In genomic region chr13:94286195-94286594, GRCm38 (mm10) we compare ENCODE assay signal across 8 mouse cellular contexts. TPM values are rescaled to one million over a fixed set of nuclear protein-coding genes. Genes with fewer than 3 reads are reported as not detected.
DNase-seq lines count a peak whose midpoint lies in the region; ATAC-seq lines count a peak whose summit lies in the region.

No protein-coding gene starts in this region.

- peak overlapping the region; percentile 80 for H3K4me3 ChIP-seq in lung, embryonic 15.5 days
- H3K4me3 ChIP-seq in limb, embryonic 15.5 days: peak overlapping the region; percentile 99
- peak overlapping the region; percentile 94; the same call in 1 of the 2 replicates for H3K4me3 ChIP-seq in stomach, embryonic 14.5 days (ENCODE audit: low read depth, low read length)

- DNase-seq in CD4-positive, CD25-positive, alpha-beta regulatory T cell, adult 2 months (ENCODE audit: low read depth, low spot score): peak; percentile 7
- DNase-seq in lung, postnatal 14 days: no peak
- no peak for DNase-seq in thymus, postnatal 25 days
- no peak for DNase-seq in thymus, postnatal 14 days

- H3K27me3 ChIP-seq in lung, embryonic 15.5 days: no peaks in the 10 kb centered on the region
- no peaks in the 10 kb centered on the region for H3K27me3 ChIP-seq in limb, embryonic 15.5 days
- no peaks in the 10 kb centered on the region for H3K27me3 ChIP-seq in stomach, embryonic 14.5 days (ENCODE audit: control insufficient read depth, insufficient read depth, low read length)

- ATAC-seq in CD4-positive, CD25-positive, alpha-beta regulatory T cell, adult 4 months: no peak
- ATAC-seq in lung, embryonic 15.5 days (ENCODE audit: borderline replicate concordance, extremely low read depth, low FRiP score, low TSS enrichment): no peak
- no peak for ATAC-seq in limb, embryonic 15.5 days (ENCODE audit: insufficient number of reproducible peaks, low FRiP score, low TSS enrichment, low read depth)
- no peak for ATAC-seq in stomach, embryonic 14.5 days (ENCODE audit: insufficient number of reproducible peaks, insufficient read depth, low FRiP score, low read depth)

- no peak overlapping the region for H3K9ac ChIP-seq in lung, embryonic 15.5 days
- H3K9ac ChIP-seq in limb, embryonic 15.5 days: no peak overlapping the region
- no peak overlapping the region for H3K9ac ChIP-seq in stomach, embryonic 14.5 days (replicated peaks; ENCODE audit: low read depth, low read length)

- peak overlapping the region; percentile 86 for H3K4me2 ChIP-seq in lung, embryonic 15.5 days
- peak overlapping the region; percentile 71 for H3K4me2 ChIP-seq in limb, embryonic 15.5 days
- peak overlapping the region; percentile 82 for H3K4me2 ChIP-seq in stomach, embryonic 14.5 days (replicated peaks; ENCODE audit: low read depth, low read length)

- peak overlapping the region; percentile 62 for H3K27ac ChIP-seq in lung, embryonic 15.5 days
- no peak overlapping the region for H3K27ac ChIP-seq in limb, embryonic 15.5 days
- peak overlapping the region; percentile 67; the same call in 1 of the 2 replicates for H3K27ac ChIP-seq in stomach, embryonic 14.5 days (ENCODE audit: low read length)

- no peaks in the 10 kb centered on the region for H3K9me3 ChIP-seq in lung, embryonic 15.5 days
- no peaks in the 10 kb centered on the region for H3K9me3 ChIP-seq in limb, embryonic 15.5 days
- H3K9me3 ChIP-seq in stomach, embryonic 14.5 days (ENCODE audit: control insufficient read depth, low read depth, low read length): no peaks in the 10 kb centered on the region

- WGBS in lung, embryonic 15.5 days: 41% methylated on average over 5 of the region's 5 CpGs
- 41% methylated on average over 5 of the region's 5 CpGs for WGBS in limb, embryonic 15.5 days
- 46% methylated on average over 5 of the region's 5 CpGs for WGBS in stomach, embryonic 14.5 days

- H3K36me3 ChIP-seq in lung, embryonic 15.5 days: no peaks in the 10 kb centered on the region
- no peaks in the 10 kb centered on the region for H3K36me3 ChIP-seq in limb, embryonic 15.5 days
- no peaks in the 10 kb centered on the region for H3K36me3 ChIP-seq in stomach, embryonic 14.5 days (ENCODE audit: control insufficient read depth, insufficient read depth, low read length)

- peaks cover 11% of the 10 kb centered on the region for H3K4me1 ChIP-seq in lung, embryonic 15.5 days
- H3K4me1 ChIP-seq in limb, embryonic 15.5 days: peaks cover 13% of the 10 kb centered on the region
- 0 out of 2 replicates have a peak, but pooled peaks cover 3% of the 10 kb centered on the region for H3K4me1 ChIP-seq in stomach, embryonic 14.5 days (ENCODE audit: control insufficient read depth, insufficient read depth, low read length)

RNA-seq across cellular contexts. Expression of gene Scamp1, which starts 0.5 kb away (rescaled TPM):
- 1 to 10 TPM; 2.5 to 3.0 TPM for polyA plus RNA-seq in CD4-positive, CD25-positive, alpha-beta regulatory T cell, adult 4 months (2017; shearing (Covaris generic))
- 29.9 and 31.7 TPM in 2 replicates for polyA plus RNA-seq in lung, embryonic 15.5 days (2015; fragmentation: Nextera tagmentation; extraction: Ambion mirVana)
- 37.0 and 39.6 TPM in 2 replicates for polyA plus RNA-seq in limb, embryonic 15.5 days (2015; fragmentation: Nextera tagmentation; extraction: Ambion mirVana)
- polyA plus RNA-seq in stomach, embryonic 14.5 days (2014; fragmentation: Nextera tagmentation; extraction: Ambion mirVana): 36.5 and 39.1 TPM in 2 replicates
